Mouse (Mus musculus) stomach, postnatal 0 days (tissue): ENCODE results near the gene Afmid.
A peak's percentile ranks its signal among the peaks of the same experiment; 100 is the strongest.

Experiments
- CTCF ChIP-seq: IDR thresholded peaks from 2 replicates; pipeline ENCODE4 v1.5.1; 2016; ENCODE audit warnings: antibody characterized with exemption, low read depth, mild to moderate bottlenecking, moderate library complexity
- EP300 ChIP-seq: optimal IDR thresholded peaks from 2 replicates; pipeline ENCODE3; 2016; ENCODE audit warnings: antibody characterized with exemption

GRCm38 (mm10) chr11:117790703-117791440 lies 34.9 kb upstream of the Afmid start:
- TF ChIP-seq EP300, result no peak
- TF ChIP-seq CTCF, result peak; percentile 57
